Mouse (Mus musculus) c-Kit-positive CD71-positive TER-119-positive erythroid progenitor cells, embryonic 14.5 days (primary cell): ENCODE measurements around the gene Fam69a.
"Not testable (repeated sequence)": the region's sequence is repeated elsewhere in the genome, so short reads cannot be mapped to it uniquely, and the experiment has no call there.

Source experiments
- DNase-seq: peaks from one replicate; pipeline ENCODE4 v3.0.0-alpha.2; 2013; ENCODE audit warnings: low spot score

The Fam69a gene

GRCm38 (mm10) chr5:107946475-107946874, 40.4 kb downstream of the Fam69a start:
- no peak for DNase-seq

DNA sequence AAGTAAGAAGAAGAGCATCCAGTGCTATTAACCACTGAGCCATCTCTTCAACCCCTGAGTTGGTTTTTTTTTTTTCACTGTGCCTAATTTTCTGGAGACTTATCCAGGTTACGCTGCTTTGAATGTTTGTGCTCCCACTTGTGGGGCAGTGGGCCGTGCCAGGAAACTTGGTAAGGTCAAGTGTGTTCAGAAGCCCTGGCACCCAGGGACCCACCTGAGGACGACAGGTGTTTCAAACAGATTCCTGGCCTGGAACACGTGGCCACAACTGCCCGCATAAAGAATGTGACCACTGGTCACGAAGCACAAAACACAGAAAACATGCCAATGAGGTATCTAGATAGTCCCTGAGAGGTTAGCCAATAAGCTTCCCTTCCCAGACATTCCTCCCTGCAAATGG, 43.4 kb downstream of the Fam69a start:
- no peak for DNase-seq

DNA sequence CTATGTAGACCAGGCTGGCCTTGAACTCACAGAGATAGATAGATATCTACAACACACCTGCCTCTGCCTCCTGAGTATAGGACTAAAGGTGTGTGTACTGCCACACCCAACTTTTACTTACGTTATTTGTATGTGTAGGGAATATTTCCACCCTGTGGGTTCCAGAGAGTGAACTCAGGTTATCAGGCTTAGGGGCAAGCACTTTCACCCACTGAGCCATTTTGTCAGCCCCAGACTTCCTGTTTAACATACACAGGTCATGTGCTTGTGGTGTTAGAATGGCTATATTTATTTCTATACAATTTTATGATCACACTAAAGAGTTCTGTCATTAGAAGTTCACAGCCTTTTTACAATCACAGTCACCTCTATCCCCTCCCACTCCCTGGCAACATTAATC, 43.9 kb downstream of the Fam69a start:
- DNase-seq: no peak

DNA sequence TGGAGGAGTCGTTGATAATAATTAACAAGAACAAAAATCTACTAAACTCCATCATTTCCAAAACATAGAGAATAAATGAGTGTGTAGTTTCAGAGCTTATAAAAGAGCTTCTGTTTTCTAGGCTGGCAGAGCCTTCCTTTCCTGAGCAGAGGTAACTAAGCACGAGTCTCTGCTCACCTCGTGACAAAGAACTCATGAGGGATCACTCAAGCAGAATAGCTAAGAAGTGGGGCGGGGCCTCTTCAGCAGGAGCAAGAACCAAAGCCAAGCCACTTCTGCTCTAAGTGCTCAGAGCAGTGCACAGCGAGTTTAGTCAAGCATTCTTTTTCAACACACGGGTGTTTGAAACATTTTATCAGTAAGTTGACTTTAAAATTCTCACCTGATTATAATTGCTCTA, 45.7 kb downstream of the Fam69a start:
- DNase-seq: no peak

DNA sequence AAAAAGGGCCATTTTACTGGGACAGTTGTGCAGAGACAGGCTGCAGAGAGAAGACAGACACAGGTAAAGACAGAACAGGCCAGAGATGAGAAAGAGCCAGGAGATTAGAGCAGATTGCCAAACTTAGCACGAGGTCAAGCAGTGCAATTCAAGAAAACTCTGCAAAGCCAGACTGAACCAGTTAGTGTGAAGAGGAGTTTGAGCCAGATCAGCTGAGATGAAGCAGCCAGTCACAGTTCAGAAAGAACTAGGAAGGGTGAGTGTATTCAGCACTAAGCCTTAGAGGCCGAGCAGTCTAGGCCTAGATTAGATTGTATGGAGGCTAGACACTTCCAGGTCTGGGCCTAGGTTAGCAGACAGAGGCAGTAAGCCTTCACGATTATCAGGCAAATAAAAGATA, 47.2 kb downstream of the Fam69a start:
- no peak for DNase-seq

GRCm38 (mm10) chr5:107938886-107939285, 48.0 kb downstream of the Fam69a start:
- no peak for DNase-seq

GRCm38 (mm10) chr5:107938483-107938882, 48.4 kb downstream of the Fam69a start:
- DNase-seq: not testable (repeated sequence)

DNA sequence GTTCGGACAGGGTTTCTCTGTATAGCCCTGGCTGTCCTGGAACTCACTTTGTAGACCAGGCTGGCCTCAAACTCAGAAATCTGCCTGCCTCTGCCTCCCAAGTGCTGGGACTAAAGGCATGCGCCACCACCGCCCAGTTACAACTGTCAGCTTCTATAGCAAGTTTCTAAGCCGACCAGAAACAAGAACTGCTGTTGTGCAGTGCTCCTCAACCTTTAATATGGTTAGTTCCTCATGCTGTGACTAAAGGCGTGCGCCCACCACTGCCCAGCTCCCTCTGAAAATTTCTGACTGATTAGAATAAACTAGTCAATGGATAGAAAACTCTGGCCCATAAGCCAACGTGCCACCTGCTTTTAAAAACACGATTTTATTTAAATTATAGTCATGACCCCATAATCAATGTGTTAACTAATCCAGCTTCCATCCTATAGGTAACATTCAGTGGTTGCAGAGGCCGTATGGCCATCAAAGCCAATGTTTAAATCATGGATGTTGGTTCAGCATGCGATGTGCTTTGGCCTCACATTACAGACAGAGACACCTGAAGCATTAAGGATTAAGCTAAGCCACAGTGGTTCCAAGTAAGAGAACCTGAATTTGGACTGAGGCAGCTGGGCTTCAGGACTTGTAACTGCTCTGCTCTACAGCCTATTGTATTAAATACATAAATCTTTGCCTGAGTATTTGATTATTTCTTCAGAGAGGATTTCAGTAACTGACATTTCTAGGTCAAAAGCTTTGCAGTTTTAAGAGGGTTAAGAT, 50.1 kb downstream of the Fam69a start:
- DNase-seq: no peak

GRCm38 (mm10) chr5:107934770-107935543, 51.9 kb downstream of the Fam69a start:
- no peak for DNase-seq

GRCm38 (mm10) chr5:107933202-107933974, 53.5 kb downstream of the Fam69a start:
- no peak for DNase-seq

DNA sequence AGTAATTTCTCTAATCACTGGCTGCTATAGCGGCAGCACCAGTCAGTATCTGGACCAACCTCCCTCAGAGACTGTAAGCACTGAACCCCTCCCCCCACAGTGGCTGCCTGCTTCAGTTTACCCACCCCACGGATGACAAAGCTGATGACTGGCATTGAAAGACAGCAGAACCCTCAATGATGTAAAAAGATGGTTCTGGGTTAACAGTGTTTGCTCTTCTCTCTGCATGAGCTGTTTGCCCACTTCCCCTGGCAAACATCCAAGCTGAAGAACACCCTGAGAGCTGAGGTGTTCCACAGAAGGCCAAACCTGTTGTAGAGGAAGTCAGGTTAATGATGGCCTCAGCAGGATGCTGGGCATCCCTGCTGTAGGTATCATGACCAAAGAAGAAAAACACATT, 54.3 kb downstream of the Fam69a start:
- no peak for DNase-seq

DNA sequence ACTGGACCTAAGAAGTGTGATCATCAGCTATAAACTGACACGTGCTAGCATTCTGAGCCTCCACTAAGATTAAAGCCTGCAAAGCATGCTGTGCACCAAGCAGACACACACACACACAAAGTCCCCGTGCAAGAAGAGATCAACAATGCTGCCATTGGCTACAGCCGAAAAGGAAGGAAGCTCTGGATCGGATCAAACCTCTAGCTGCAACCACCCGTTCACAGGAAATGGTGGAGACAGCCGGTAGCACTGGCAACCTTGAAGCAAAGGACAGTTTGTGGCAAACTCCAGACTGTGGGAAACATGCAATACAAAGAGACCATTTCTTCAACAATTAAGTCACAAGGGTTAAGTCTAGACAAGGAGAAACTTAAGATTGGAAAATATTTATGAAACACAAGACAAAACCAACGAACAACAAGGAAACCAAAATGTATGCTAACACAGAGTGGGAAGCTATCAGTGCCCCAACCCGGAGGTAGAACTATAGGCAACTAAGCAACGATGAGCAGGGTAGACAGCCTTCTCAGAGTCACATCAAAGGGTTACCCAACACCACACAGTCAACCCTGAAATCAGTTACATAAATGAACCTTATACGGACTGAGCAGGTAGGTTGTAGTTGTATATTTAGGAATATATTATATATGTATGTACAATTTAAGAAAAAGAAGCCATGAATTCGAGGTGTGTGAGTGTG, 60.2 kb downstream of the Fam69a start:
- no peak for DNase-seq

DNA sequence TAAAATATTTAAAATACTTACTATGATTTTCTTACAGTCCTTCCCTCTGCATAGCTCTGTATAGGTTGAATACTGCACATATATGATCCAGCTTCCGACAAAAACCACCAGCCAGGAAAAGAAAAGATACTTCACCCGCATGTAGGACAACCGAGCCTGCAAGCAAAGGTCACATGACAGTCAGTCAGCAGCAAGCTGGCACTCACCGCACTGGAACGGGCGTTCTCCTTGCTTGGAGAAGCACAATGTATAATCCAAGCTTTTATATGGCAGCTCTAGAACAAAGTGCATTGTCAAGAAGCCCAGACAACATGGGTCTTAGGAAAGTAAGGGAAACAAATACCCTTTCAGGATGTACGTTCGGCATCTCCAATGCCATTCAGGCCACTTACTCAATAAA, 62.3 kb downstream of the Fam69a start:
- no peak for DNase-seq

GRCm38 (mm10) chr5:107922836-107923235, 64.0 kb downstream of the Fam69a start:
- no peak for DNase-seq

- peak; percentile 77 for DNase-seq
Observed at GRCm38 (mm10) chr5:107921400-107922252, 65.3 kb downstream of the Fam69a start.

DNA sequence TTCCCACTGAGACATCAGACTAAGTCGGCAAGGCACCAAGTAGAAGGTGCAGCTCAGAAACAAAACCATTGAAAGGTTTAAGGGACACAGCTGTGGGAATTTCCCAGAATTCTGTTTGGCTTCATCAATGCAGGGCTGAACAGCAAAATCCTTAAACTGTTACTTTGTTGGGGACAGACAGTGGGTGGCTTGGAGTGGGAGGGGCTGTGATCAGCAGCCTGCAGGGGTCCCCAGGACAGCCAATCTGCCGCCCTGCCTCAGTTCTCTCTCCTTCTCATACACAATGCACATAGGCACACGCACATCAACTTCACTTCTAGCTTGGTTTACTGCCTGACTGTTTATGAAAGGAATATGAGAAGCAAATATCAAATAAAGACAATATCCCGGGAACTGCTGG, 71.6 kb downstream of the Fam69a start:
- DNase-seq: no peak

GRCm38 (mm10) chr5:107911012-107911411, 75.9 kb downstream of the Fam69a start:
- DNase-seq: no peak

- DNase-seq: no peak
Observed at GRCm38 (mm10) chr5:107910084-107910616, 76.7 kb downstream of the Fam69a start.

- DNase-seq: no peak
Observed at GRCm38 (mm10) chr5:107909668-107910067, 77.2 kb downstream of the Fam69a start.

- DNase-seq: no peak
Observed at GRCm38 (mm10) chr5:107908514-107909110, 78.3 kb downstream of the Fam69a start.
